In the genomic region with DNA sequence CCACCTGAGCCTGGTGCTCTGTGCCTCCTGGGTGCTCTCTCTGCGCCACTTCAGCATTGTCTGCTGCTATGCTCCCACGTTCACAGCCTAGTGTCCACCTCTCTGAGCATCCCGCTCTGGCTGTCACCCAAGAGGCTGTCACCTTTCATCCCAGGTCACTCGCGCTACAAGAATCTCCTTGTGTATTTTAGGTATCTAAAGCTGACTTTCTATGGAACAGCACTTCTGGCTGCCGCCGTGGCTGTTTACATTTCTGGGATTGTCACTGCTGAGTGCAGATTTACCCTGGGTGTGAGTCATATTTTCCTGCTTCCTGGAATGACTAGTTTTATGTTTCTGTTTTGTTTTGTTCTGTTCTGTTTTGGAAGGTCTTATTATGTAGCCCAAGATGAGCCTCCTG, we compare ENCODE assay signal across 12 mouse cellular contexts. TPM values are rescaled to one million over a fixed set of nuclear protein-coding genes. Genes with fewer than 3 reads are reported as not detected.
DNase-seq lines count a peak whose midpoint lies in the region; ATAC-seq and TF ChIP-seq lines count a peak whose summit lies in the region.
"Had no signal": no experiment of that assay in that cellular context is flagged by ENCODE, and none has a peak within 500 bp of the region (broad histone marks: within the 10 kb centered on the region; RNA-seq: fewer than 3 reads in every experiment).

No protein-coding gene starts in this region.

- no peaks in the 10 kb centered on the region for H3K9me3 ChIP-seq in kidney, postnatal 0 days (replicated peaks; ENCODE audit: low read length)
- no peaks in the 10 kb centered on the region for H3K9me3 ChIP-seq in kidney, embryonic 16.5 days (ENCODE audit: low read length)
- H3K9me3 ChIP-seq in intestine, embryonic 15.5 days = no peaks in the 10 kb centered on the region
- H3K9me3 ChIP-seq: G1E; limb, embryonic 15.5 days had no signal

- no peak for TF ChIP-seq CTCF in kidney, postnatal 0 days (IDR thresholded peaks at IDR 0.05; ENCODE audit: low read depth)

- no peak for ATAC-seq in kidney, postnatal 0 days (replicated peaks; ENCODE audit: low FRiP score, low read depth)
- ATAC-seq in kidney, embryonic 16.5 days (ENCODE audit: low FRiP score, low TSS enrichment) = no peak
- ATAC-seq in intestine, embryonic 15.5 days = peak; percentile 37
- ATAC-seq: forebrain, embryonic 16.5 days had no signal

- peak; percentile 19 to 41 for DNase-seq in cerebellum, postnatal 25 days
- no peak for DNase-seq in cerebellum, adult 18-20 months
- no peak for DNase-seq in kidney, postnatal 0 days (ENCODE audit: low spot score)
- DNase-seq in gastrocnemius, postnatal 4 days (ENCODE audit: low spot score in 2 of 2) = no peak
- DNase-seq in urinary bladder, adult 2 months (ENCODE audit: low spot score) = no peak
- DNase-seq: cerebellum, postnatal 36 days had no signal

- WGBS in kidney, postnatal 0 days = 55% methylated on average over 7 of the region's 7 CpGs
- 58% methylated on average over 7 of the region's 7 CpGs for WGBS in kidney, embryonic 16.5 days
- 34% methylated on average over 7 of the region's 7 CpGs for WGBS in intestine, embryonic 15.5 days

- 0 out of 2 replicates have a peak, but pooled peaks cover 18% of the 10 kb centered on the region for H3K4me1 ChIP-seq in kidney, postnatal 0 days (replicated peaks; ENCODE audit: insufficient read depth, low read length)
- H3K4me1 ChIP-seq in kidney, embryonic 16.5 days (ENCODE audit: insufficient read depth, low read length) = peaks cover 41% of the 10 kb centered on the region
- H3K4me1 ChIP-seq in intestine, embryonic 15.5 days (replicated peaks) = peaks cover 47% of the 10 kb centered on the region

- peaks cover 44% of the 10 kb centered on the region for H3K79me2 ChIP-seq in myocyte (ENCODE audit: control insufficient read depth, insufficient read depth)

- no peak overlapping the region for H3K9ac ChIP-seq in kidney, postnatal 0 days (ENCODE audit: low read depth, low read length)
- no peak overlapping the region for H3K9ac ChIP-seq in kidney, embryonic 16.5 days (replicated peaks; ENCODE audit: low read length)
- H3K9ac ChIP-seq in intestine, embryonic 15.5 days = no peak overlapping the region
- H3K9ac ChIP-seq: limb, embryonic 15.5 days had no signal

- no peak for TF ChIP-seq POLR2A in myocyte (IDR thresholded peaks at IDR 0.05; ENCODE audit: insufficient read length, low read depth)

- no peak overlapping the region for H3K4me3 ChIP-seq in kidney, postnatal 0 days (replicated peaks; ENCODE audit: low read depth, low read length)
- H3K4me3 ChIP-seq in kidney, embryonic 16.5 days (ENCODE audit: low read length) = no peak overlapping the region
- H3K4me3 ChIP-seq in intestine, embryonic 15.5 days (replicated peaks) = no peak overlapping the region
- no peak overlapping the region for H3K4me3 ChIP-seq in myocyte
- H3K4me3 ChIP-seq: limb, embryonic 15.5 days had no signal

- H3ac ChIP-seq in myocyte (ENCODE audit: control insufficient read depth, insufficient read length) = no peak overlapping the region

- H3K27ac ChIP-seq in kidney, postnatal 0 days = 0 out of 2 replicates have a peak overlapping the region, but pooled peaks have one; percentile 21
- H3K27ac ChIP-seq in kidney, embryonic 16.5 days (ENCODE audit: low read length) = no peak overlapping the region
- peak overlapping the region; percentile 86 for H3K27ac ChIP-seq in intestine, embryonic 15.5 days
- H3K27ac ChIP-seq: limb, embryonic 15.5 days had no signal

- no peak overlapping the region for H3K4me2 ChIP-seq in kidney, postnatal 0 days (ENCODE audit: low read length)
- no peak overlapping the region for H3K4me2 ChIP-seq in kidney, embryonic 16.5 days (replicated peaks; ENCODE audit: low read depth, low read length)
- peak overlapping the region; percentile 14; the same call in 1 of the 2 replicates for H3K4me2 ChIP-seq in intestine, embryonic 15.5 days (replicated peaks)
- H3K4me2 ChIP-seq in myocyte (ENCODE audit: low read depth) = peak overlapping the region; percentile 34
- H3K4me2 ChIP-seq: limb, embryonic 15.5 days had no signal

- H3K36me3 ChIP-seq in kidney, postnatal 0 days (ENCODE audit: insufficient read depth, low read length) = no peaks in the 10 kb centered on the region
- H3K36me3 ChIP-seq in kidney, embryonic 16.5 days (ENCODE audit: insufficient read depth, low read length) = no peaks in the 10 kb centered on the region
- H3K36me3 ChIP-seq in intestine, embryonic 15.5 days = no peaks in the 10 kb centered on the region
- no peaks in the 10 kb centered on the region for H3K36me3 ChIP-seq in myocyte (ENCODE audit: control insufficient read depth, insufficient read depth)
- H3K36me3 ChIP-seq: limb, embryonic 15.5 days had no signal

- no peaks in the 10 kb centered on the region for H3K27me3 ChIP-seq in kidney, postnatal 0 days (ENCODE audit: insufficient read depth, low read length)
- no peaks in the 10 kb centered on the region for H3K27me3 ChIP-seq in kidney, embryonic 16.5 days (ENCODE audit: insufficient read depth, low read length)
- H3K27me3 ChIP-seq in intestine, embryonic 15.5 days (replicated peaks) = no peaks in the 10 kb centered on the region
- no peaks in the 10 kb centered on the region for H3K27me3 ChIP-seq in myocyte (ENCODE audit: control insufficient read depth, insufficient read depth, insufficient read length)
- H3K27me3 ChIP-seq: limb, embryonic 15.5 days had no signal

TF ChIP-seq in myocyte, 11 proteins besides CTCF, POLR2A, EP300 and RAD21:
- peak in 1 of 3 experiments; percentile 23 for TF ChIP-seq MYOG (IDR thresholded peaks at IDR 0.05; ENCODE audit: control insufficient read depth in 1 of 3, insufficient read depth in 1 of 3, insufficient read length in 2 of 3, low read depth in 2 of 3)
- TF ChIP-seq TCF12 (IDR thresholded peaks at IDR 0.05; ENCODE audit: insufficient read depth, poor library complexity, severe bottlenecking) = no peak

RNA-seq across cellular contexts. Expression of a gene that starts 21.3 kb away (rescaled TPM):
- 52.5 and 58.7 TPM in 2 replicates for polyA plus RNA-seq in kidney, postnatal 0 days (2015; fragmentation: Nextera tagmentation; extraction: Ambion mirVana)
- polyA plus RNA-seq in kidney, embryonic 16.5 days (2015; fragmentation: Nextera tagmentation; extraction: Ambion mirVana) = 36.0 and 38.8 TPM in 2 replicates
- polyA plus RNA-seq in intestine, embryonic 15.5 days (2015; fragmentation: Nextera tagmentation; extraction: Ambion mirVana) = 33.0 and 43.9 TPM in 2 replicates
- 19.6 TPM for polyA plus RNA-seq in myocyte (2012; fragmentation: generic; extraction: Trizol)
- 10 to 100 TPM; 26.1 to 32.0 TPM for total RNA-seq in gastrocnemius, postnatal 4 days (2021)
- polyA plus RNA-seq in urinary bladder, adult 2 months (2012; rRNA removed) = 14.3 and 21.8 TPM in 2 replicates

Comparison
In these comparisons a context has a peak if more than half of its experiments do, and no peak if none do; other contexts are left out.
1. DNase-seq: peak in cerebellum, postnatal 25 days (2 of 2); none in cerebellum, adult 18-20 months (0 of 2), kidney, postnatal 0 days (single experiment), gastrocnemius, postnatal 4 days (0 of 2) and urinary bladder, adult 2 months (single experiment).
2. H3K4me2 ChIP-seq: peak in intestine, embryonic 15.5 days (single experiment) and myocyte (single experiment); none in kidney, postnatal 0 days (single experiment) and kidney, embryonic 16.5 days (single experiment).